Mouse (Mus musculus) hindbrain, embryonic 12.5 days (tissue): ENCODE results near the gene Zfp296. TPM values are rescaled to one million over a fixed set of nuclear protein-coding genes. Genes with fewer than 3 reads are reported as not detected.

Experiments used
- polyA plus RNA-seq: library from polyadenylated mRNA; unstranded; fragments of >200 nt; fragmentation: Nextera tagmentation; extraction: Ambion mirVana; gene quantifications from 2 replicates; pipeline ENCODE4 v1.2.1, GENCODE M21; 2016

Zfp296 gene
- polyA plus RNA-seq, 1 experiment from 2014 or later: 0.30 TPM

Other genes starting within 250 kb of the Zfp296 start
- 95.6 and 96.8 TPM in 2 replicates for gene Ercc1, start 232.5 kb upstream of the Zfp296 start, polyA plus RNA-seq
- 17.3 and 20.4 TPM in 2 replicates for gene Cd3eap, start 217.8 kb upstream of the Zfp296 start, polyA plus RNA-seq
- 4.7 and 5.5 TPM in 2 replicates for gene Ppp1r13l, start 217.5 kb upstream of the Zfp296 start, polyA plus RNA-seq
- gene Ercc2, start 195.3 kb upstream of the Zfp296 start, polyA plus RNA-seq: 21.3 and 24.6 TPM in 2 replicates
- gene Klc3, start 173.2 kb upstream of the Zfp296 start, polyA plus RNA-seq: 3.2 and 4.1 TPM in 2 replicates
- 0.23 and 0.34 TPM in 2 replicates for gene Ckm, start 172.5 kb upstream of the Zfp296 start, polyA plus RNA-seq
- 20.0 and 21.6 TPM in 2 replicates for gene Mark4, start 118.5 kb upstream of the Zfp296 start, polyA plus RNA-seq
- gene Exoc3l2, start 114.0 kb upstream of the Zfp296 start, polyA plus RNA-seq: 1.0 and 1.5 TPM in 2 replicates
- gene Bloc1s3, start 68.9 kb upstream of the Zfp296 start, polyA plus RNA-seq: 4.6 and 4.8 TPM in 2 replicates
- gene Trappc6a, start 68.9 kb upstream of the Zfp296 start, polyA plus RNA-seq: 41.7 and 48.1 TPM in 2 replicates
- 0.23 TPM in 1 of 2 replicates, not detected in the other for gene Nkpd1, start 59.4 kb upstream of the Zfp296 start, polyA plus RNA-seq
- 41.7 and 43.8 TPM in 2 replicates for gene Ppp1r37, start 14.2 kb upstream of the Zfp296 start, polyA plus RNA-seq
- 121 and 145 TPM in 2 replicates for gene Gemin7, start 308 bp downstream of the Zfp296 start, polyA plus RNA-seq
- gene Clasrp, start 27.2 kb downstream of the Zfp296 start, polyA plus RNA-seq: 70.1 and 73.6 TPM in 2 replicates
- 5.9 and 6.5 TPM in 2 replicates for gene Relb, start 52.2 kb downstream of the Zfp296 start, polyA plus RNA-seq
- gene Clptm1, start 87.7 kb downstream of the Zfp296 start, polyA plus RNA-seq: 112 and 115 TPM in 2 replicates
- gene Apoc2, start 100.7 kb downstream of the Zfp296 start, polyA plus RNA-seq: 0.46 TPM in 1 of 2 replicates, not detected in the other
- not detected in 2 replicates for gene Gm44805, start 104.1 kb downstream of the Zfp296 start, polyA plus RNA-seq
- gene Apoc4, start 104.2 kb downstream of the Zfp296 start, polyA plus RNA-seq: 0.10 TPM in 1 of 2 replicates, not detected in the other
- gene Apoc1, start 115.4 kb downstream of the Zfp296 start, polyA plus RNA-seq: 3.8 and 4.7 TPM in 2 replicates
- 228 and 246 TPM in 2 replicates for gene Apoe, start 121.9 kb downstream of the Zfp296 start, polyA plus RNA-seq
- gene Tomm40, start 138.2 kb downstream of the Zfp296 start, polyA plus RNA-seq: 136 and 138 TPM in 2 replicates
- 60.8 and 67.1 TPM in 2 replicates for gene Nectin2, start 173.2 kb downstream of the Zfp296 start, polyA plus RNA-seq
- 21.0 and 25.1 TPM in 2 replicates for gene Bcam, start 193.7 kb downstream of the Zfp296 start, polyA plus RNA-seq
- 1.0 and 1.3 TPM in 2 replicates for gene Cblc, start 219.5 kb downstream of the Zfp296 start, polyA plus RNA-seq
- gene Bcl3, start 245.5 kb downstream of the Zfp296 start, polyA plus RNA-seq: 1.1 and 2.1 TPM in 2 replicates